Mouse (Mus musculus): ENCODE data around the gene Lnx2. TPM values are rescaled to one million over a fixed set of nuclear protein-coding genes. Genes with fewer than 3 reads are reported as not detected.

The Lnx2 gene
- total RNA-seq, 1 experiment = 11.6 TPM

GRCm38 (mm10) chr5:147117027-147117426 is 40.6 kb upstream of the Lnx2 start:
- no peak overlapping the region for H3K4me3 ChIP-seq (ENCODE audit: insufficient read depth in 1 of 2, low read depth in 1 of 2, low read length in 2 of 2, poor library complexity in 1 of 2, severe bottlenecking in 1 of 2)
- no peak overlapping the region for H3K27ac ChIP-seq (ENCODE audit: insufficient read depth, low read depth, low read length, poor library complexity, severe bottlenecking)
- in situ Hi-C loops (cut with MboI; ENCODE audit: low sequenced_read_pairs in 2 of 2, unreplicated experiment in 2 of 2) = loop anchor here in 1 of 2 experiments (25.0 kb wide), 1 partner anchor 120 kb away; no protein-coding TSS in a partner anchor
- H3K9ac ChIP-seq (ENCODE audit: insufficient read depth, low read depth, low read length, poor library complexity, severe bottlenecking) = no peak overlapping the region
- no peaks in the 10 kb centered on the region for H3K4me1 ChIP-seq (ENCODE audit: control insufficient read depth in 2 of 2, insufficient read depth in 2 of 2, low read length in 2 of 2, poor library complexity in 1 of 2)
- H3K36me3 ChIP-seq (ENCODE audit: control insufficient read depth, insufficient read depth, low read length, poor library complexity, severe bottlenecking) = no peaks in the 10 kb centered on the region
- no peak for TF ChIP-seq MAFK (IDR thresholded peaks at IDR 0.05; ENCODE audit: insufficient read depth, low read depth, low read length)
- no peak for TF ChIP-seq CHD2 (IDR thresholded peaks at IDR 0.05; ENCODE audit: low read depth, low read length)
- no peak for TF ChIP-seq ZC3H11A (IDR thresholded peaks at IDR 0.05; ENCODE audit: borderline replicate concordance, low read depth, low read length)
- no peak for TF ChIP-seq ZNF384 (IDR thresholded peaks at IDR 0.05; ENCODE audit: low read depth, low read length)
- TF ChIP-seq HCFC1 (IDR thresholded peaks at IDR 0.05; ENCODE audit: borderline replicate concordance, insufficient read depth, low read length) = no peak
- DNase-seq (ENCODE audit: low read depth, low spot score) = no peak
- H3K9me3 ChIP-seq (ENCODE audit: control insufficient read depth, insufficient read depth, low read depth, low read length) = no peaks in the 10 kb centered on the region

GRCm38 (mm10) chr5:147115631-147116030 is 39.2 kb upstream of the Lnx2 start:
- peak; percentile 38 for DNase-seq (ENCODE audit: low read depth, low spot score)
- Histone ChIP-seq H3K9ac (ENCODE audit: insufficient read depth, low read depth, low read length, poor library complexity, severe bottlenecking) (no peak overlapping the region), H3K36me3 (ENCODE audit: control insufficient read depth, insufficient read depth, low read length, poor library complexity, severe bottlenecking) (peaks cover 6% of the 10 kb centered on the region; the same call in 1 of the 2 replicates), H3K4me3 (ENCODE audit: insufficient read depth in 1 of 2, low read depth in 1 of 2, low read length in 2 of 2, poor library complexity in 1 of 2, severe bottlenecking in 1 of 2) (no peak overlapping the region), H3K27ac (ENCODE audit: insufficient read depth, low read depth, low read length, poor library complexity, severe bottlenecking) (no peak overlapping the region), H3K4me1 (ENCODE audit: control insufficient read depth in 2 of 2, insufficient read depth in 2 of 2, low read length in 2 of 2, poor library complexity in 1 of 2) (no peaks in the 10 kb centered on the region), H3K9me3 (ENCODE audit: control insufficient read depth, insufficient read depth, low read depth, low read length) (no peaks in the 10 kb centered on the region)
- TF ChIP-seq MAFK (IDR thresholded peaks at IDR 0.05; ENCODE audit: insufficient read depth, low read depth, low read length) = no peak
- no peak for TF ChIP-seq CHD2 (IDR thresholded peaks at IDR 0.05; ENCODE audit: low read depth, low read length)
- TF ChIP-seq ZC3H11A (IDR thresholded peaks at IDR 0.05; ENCODE audit: borderline replicate concordance, low read depth, low read length) = no peak
- no peak for TF ChIP-seq ZNF384 (IDR thresholded peaks at IDR 0.05; ENCODE audit: low read depth, low read length)
- TF ChIP-seq HCFC1 (IDR thresholded peaks at IDR 0.05; ENCODE audit: borderline replicate concordance, insufficient read depth, low read length) = no peak
- in situ Hi-C loops (cut with MboI; ENCODE audit: low sequenced_read_pairs in 2 of 2, unreplicated experiment in 2 of 2) = loop anchor here in 1 of 2 experiments (25.0 kb wide), 1 partner anchor 122 kb away; no protein-coding TSS in a partner anchor

- in situ Hi-C loops (cut with MboI; ENCODE audit: low sequenced_read_pairs in 2 of 2, unreplicated experiment in 2 of 2) = loop anchor here in 1 of 2 experiments (25.0 kb wide), 1 partner anchor 123 kb away; no protein-coding TSS in a partner anchor
- no peak for DNase-seq (ENCODE audit: low read depth, low spot score)
- Histone ChIP-seq H3K9ac (ENCODE audit: insufficient read depth, low read depth, low read length, poor library complexity, severe bottlenecking) (no peak overlapping the region), H3K27ac (ENCODE audit: insufficient read depth, low read depth, low read length, poor library complexity, severe bottlenecking) (no peak overlapping the region), H3K9me3 (ENCODE audit: control insufficient read depth, insufficient read depth, low read depth, low read length) (no peaks in the 10 kb centered on the region), H3K4me1 (ENCODE audit: control insufficient read depth in 2 of 2, insufficient read depth in 2 of 2, low read length in 2 of 2, poor library complexity in 1 of 2) (peaks cover 0 to 4% of the 10 kb centered on the region in 2 experiments; a peak in 1 of 4 replicates), H3K4me3 (ENCODE audit: insufficient read depth in 1 of 2, low read depth in 1 of 2, low read length in 2 of 2, poor library complexity in 1 of 2, severe bottlenecking in 1 of 2) (no peak overlapping the region), H3K36me3 (ENCODE audit: control insufficient read depth, insufficient read depth, low read length, poor library complexity, severe bottlenecking) (peaks cover 6% of the 10 kb centered on the region; the same call in 1 of the 2 replicates)
- TF ChIP-seq ZNF384 (IDR thresholded peaks at IDR 0.05; ENCODE audit: low read depth, low read length) (peak; percentile 84), HCFC1 (IDR thresholded peaks at IDR 0.05; ENCODE audit: borderline replicate concordance, insufficient read depth, low read length) (no peak)
These were observed 38.4 kb upstream of the Lnx2 start for GRCm38 (mm10) chr5:147114738-147115137.

GRCm38 (mm10) chr5:147108861-147109591 is 32.6 kb upstream of the Lnx2 start:
- Histone ChIP-seq H3K4me1 (ENCODE audit: control insufficient read depth in 2 of 2, insufficient read depth in 2 of 2, low read length in 2 of 2, poor library complexity in 1 of 2) (peaks cover 0 to 9% of the 10 kb centered on the region in 2 experiments; a peak in 1 of 4 replicates), H3K9me3 (ENCODE audit: control insufficient read depth, insufficient read depth, low read depth, low read length) (no peaks in the 10 kb centered on the region), H3K27ac (ENCODE audit: insufficient read depth, low read depth, low read length, poor library complexity, severe bottlenecking) (no peak overlapping the region), H3K9ac (ENCODE audit: insufficient read depth, low read depth, low read length, poor library complexity, severe bottlenecking) (no peak overlapping the region), H3K4me3 (ENCODE audit: insufficient read depth in 1 of 2, low read depth in 1 of 2, low read length in 2 of 2, poor library complexity in 1 of 2, severe bottlenecking in 1 of 2) (no peak overlapping the region), H3K36me3 (ENCODE audit: control insufficient read depth, insufficient read depth, low read length, poor library complexity, severe bottlenecking) (peaks cover 19% of the 10 kb centered on the region; the same call in 1 of the 2 replicates)
- in situ Hi-C loops (cut with MboI; ENCODE audit: low sequenced_read_pairs in 2 of 2, unreplicated experiment in 2 of 2) = loop anchor here in 1 of 2 experiments (25.0 kb wide), 1 partner anchor 128 kb away; no protein-coding TSS in a partner anchor
- no peak for TF ChIP-seq CHD2 (IDR thresholded peaks at IDR 0.05; ENCODE audit: low read depth, low read length)
- TF ChIP-seq ZC3H11A (IDR thresholded peaks at IDR 0.05; ENCODE audit: borderline replicate concordance, low read depth, low read length) = no peak
- TF ChIP-seq HCFC1 (IDR thresholded peaks at IDR 0.05; ENCODE audit: borderline replicate concordance, insufficient read depth, low read length) = no peak
- no peak for TF ChIP-seq MAFK (IDR thresholded peaks at IDR 0.05; ENCODE audit: insufficient read depth, low read depth, low read length)
- no peak for TF ChIP-seq ZNF384 (IDR thresholded peaks at IDR 0.05; ENCODE audit: low read depth, low read length)
- no peak for DNase-seq (ENCODE audit: low read depth, low spot score)

Data from ES-E14 (cell line).